Mouse (Mus musculus): ENCODE measurements at regions not wholly inside any gene's neighbourhood (a gene's known extent, or its start where the extent isn't known, plus 50 kb on each side); places are given as distances from the start of the nearest gene placed in this dataset.
"Not testable (repeated sequence)": the region's sequence is repeated elsewhere in the genome, so short reads cannot be mapped to it uniquely, and the experiment has no call there.

DNA sequence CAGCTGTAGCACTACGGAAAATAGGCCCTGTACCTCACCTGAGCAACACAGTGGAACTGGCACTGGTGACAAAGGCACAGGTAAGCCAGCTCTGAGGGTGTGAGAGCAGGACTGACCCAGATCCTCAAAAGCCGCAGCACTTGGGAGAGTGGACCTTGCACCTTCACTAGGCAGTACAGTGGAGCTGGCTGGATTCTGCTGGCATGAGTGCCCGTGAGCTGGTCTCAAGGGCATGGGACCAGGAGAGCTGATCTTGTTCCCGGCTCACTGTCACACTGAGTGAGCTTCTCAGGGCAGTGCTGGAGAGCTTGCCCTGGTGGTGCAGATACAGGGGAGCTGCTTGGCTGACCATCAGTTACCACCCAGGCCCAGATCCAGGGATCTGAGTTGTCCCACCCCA, 335.4 kb upstream of the Rgma start:
- DNase-seq: peak; percentile 2

DNA sequence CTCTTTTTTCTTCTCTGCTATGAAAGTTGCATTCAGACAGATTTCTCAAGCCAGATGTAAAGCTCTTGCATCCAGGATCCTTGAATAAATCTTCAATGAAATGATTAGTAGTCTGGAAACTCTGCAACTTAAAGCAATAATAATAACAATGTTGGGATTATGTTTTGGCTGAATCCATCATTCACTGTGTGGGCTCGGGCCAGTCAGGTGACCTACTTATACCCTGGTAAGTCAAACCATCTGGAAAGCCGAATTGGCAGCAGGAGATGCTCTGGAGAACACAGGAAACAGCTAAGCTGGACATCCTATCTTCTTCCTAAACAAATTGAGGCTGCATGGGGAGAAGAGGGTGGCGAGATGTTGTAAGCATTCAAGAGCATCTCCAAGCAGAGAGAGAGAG, 331.0 kb upstream of the Rgma start:
- no peak for DNase-seq

DNA sequence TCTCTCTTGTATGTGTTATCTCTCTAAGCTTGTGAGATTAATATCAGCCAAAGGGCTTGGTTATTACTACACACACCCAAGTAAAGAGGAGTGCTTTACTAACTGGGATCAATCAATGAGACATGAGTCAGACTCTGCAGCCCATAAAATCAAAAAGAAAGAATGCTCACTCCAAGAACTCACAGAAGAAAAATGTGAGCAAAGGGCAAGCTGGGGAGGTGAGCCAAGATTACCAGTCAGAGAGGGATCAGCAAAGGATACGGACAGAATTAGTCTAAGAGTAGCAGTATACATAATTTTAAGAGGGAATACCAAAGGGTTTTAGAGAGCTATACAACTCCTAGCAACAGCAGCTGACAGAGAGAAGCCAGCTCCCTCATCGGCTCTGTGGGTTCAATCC, 319.4 kb upstream of the Rgma start:
- DNase-seq: no peak

- DNase-seq: no peak
These were observed 311.8 kb upstream of the Rgma start for GRCm38 (mm10) chr7:73063556-73063955.

GRCm38 (mm10) chr7:73068534-73068933, 306.8 kb upstream of the Rgma start:
- DNase-seq: no peak

DNA sequence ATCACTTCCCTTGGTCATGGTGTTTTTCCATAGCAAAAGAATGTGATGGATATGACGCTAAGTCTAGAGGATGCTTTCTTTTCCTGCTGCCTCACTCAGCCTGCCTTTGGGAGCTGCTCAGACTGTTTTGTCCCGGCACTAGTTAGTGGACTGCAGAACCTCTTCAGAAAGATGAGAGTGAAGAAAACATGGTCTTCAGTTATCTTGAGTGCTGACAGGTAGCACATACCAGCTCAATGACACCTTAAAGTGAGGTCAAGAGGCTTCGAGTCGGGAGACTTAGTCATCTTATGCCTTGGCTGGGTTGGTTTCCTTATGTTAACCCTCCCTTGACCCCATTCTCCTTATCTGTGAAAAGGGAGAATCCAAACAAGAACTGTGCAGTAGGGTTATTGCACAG, 306.0 kb upstream of the Rgma start:
- DNase-seq: no peak

DNA sequence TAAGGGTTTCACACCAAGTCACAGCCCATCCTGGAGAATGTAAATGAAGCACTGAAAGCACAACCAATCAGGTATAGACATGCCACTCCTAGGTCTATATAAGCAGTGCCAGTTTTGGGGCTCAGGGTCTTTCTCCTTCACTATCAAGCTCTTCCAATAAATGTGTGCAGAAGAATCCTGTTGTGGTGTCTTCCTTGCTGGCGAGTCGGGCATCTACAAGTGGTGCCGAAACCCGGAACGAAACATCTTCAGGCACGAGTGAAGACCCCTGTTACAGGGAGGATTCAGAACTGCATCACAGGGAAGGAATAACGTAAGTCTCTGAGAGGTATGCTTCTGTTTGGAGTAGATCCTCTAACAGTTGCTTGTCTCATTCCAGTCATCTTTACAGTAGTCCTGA, 299.9 kb upstream of the Rgma start:
- not testable (repeated sequence) for DNase-seq

DNA sequence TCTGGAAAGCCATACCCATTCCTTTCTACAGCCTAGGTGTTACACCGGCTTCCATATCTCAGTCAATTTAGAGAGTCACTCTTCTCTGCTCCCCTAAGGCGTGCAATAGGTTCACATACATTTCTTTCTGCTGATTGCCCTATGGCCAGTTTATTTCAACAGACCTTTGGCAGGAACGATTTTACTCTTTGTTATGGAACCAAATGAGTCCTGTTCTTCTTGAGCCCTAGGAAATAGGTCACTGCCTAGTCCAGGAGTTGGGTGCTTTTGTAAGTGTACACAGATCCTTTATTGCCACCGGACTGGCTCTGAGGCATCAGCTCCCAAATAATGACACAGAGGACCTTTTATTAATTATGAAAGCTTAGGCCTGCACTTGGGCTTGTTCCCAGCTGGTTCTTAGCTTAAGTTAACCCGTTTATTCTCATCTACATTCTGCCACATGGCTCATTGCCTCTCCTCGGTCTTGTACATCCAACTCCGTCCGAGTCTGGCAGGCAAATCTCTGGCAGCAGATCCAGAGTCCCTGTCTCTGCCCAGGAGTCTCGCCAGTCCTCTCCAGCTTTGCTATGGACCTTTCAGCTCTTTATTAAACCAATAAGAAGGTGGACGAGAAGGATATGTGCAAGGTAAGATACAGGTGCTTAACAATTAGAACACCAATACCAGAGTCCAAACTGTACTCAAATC, 287.7 kb upstream of the Rgma start:
- peak; percentile 12 for DNase-seq

DNA sequence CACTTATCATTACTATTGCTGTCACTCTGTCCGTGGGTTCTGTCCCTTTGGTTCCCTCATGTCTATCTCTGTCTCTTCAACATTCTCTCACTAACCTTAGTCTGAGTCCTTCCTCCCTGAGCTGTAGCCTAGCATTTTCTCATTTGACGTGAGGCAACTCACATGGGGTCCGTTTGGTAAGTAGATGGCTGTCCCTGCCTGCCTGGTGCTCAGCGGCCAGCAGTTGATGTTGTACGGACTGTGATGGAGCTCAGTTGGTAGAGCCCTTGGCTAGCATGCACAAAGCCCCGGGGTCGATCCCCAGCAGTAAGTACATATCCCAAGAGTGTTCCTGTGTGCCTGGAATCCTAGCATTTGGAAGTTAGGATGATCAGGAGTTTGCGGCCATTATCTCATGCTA, 287.0 kb upstream of the Rgma start:
- DNase-seq: no peak

DNA sequence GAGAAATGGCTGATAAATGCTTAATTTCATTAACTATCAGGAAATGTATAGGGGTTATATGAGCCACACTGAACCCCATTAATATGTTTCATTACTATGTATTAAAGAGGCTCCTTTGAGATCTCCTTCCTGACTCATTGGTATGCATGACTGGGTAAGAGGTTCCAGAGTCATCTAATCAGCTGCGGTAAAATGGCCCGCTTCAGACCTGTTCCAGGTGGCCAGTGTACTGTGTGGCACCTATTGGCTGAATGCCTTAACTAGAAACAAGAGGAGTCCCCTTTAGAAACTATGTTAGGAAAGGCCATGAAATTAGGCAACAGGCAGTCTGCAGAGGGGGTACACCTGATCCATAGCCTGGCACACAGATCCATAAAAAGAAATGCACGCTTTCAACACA, 283.6 kb upstream of the Rgma start:
- DNase-seq: no peak

DNA sequence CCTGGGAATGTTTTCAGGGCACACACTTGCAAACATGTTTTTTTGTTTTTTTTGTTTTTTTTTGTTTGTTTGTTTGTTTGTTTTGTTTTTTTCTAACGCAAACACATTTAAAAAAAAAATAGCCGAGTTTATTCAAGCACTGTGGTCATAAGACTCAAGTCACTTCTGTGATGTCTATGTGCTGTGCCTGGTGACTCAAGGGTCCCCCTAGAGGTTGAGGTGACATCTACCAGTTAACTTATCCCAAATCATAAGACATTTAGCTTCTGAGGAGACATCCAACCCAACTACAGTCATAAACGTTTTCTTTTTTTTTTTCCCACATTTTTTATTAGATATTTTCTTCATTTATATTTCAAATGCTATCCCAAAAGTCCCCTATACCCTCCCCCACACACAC, 281.2 kb upstream of the Rgma start:
- DNase-seq: no peak

DNA sequence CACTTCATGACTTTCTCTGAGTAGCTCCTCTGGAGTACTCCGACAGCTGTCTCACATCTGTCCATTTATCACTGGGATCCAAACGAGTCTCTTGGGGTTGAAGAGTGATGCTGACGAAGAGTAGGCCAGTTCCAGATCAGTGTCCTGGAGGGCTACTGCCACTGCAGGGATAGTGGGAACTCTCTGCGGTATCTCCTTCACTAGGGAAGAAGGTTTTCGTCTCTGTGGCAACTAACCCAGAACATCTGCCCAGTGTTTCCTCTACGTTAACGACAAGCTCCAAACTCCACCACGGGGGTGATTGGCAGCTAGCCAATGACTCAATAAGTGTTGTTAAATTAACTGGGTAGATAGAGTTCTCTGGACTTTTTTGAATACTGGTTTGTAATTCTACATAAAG, 256.4 kb upstream of the Rgma start:
- DNase-seq: no peak

DNA sequence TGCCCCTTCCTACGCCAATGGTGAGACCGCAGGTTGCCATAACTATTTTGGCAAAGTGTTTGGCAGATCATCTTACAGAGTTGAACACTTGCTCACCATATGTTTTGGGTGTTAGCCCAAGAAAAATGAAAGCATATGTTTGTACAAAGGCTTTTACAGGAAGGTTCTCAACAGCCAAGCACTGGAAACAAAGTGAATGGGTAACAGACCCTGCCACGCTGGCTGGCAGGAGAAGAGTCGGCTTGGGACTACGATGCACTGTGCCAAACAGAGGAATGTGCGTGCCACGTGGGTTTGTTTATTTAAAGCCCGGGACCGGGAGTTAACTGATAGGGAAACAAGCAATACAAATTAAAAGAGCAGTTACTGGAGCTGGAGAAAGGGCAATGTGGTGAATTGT, 255.0 kb upstream of the Rgma start:
- DNase-seq: no peak

- DNase-seq: no peak
These were observed 250.3 kb upstream of the Rgma start for GRCm38 (mm10) chr7:73124976-73125375.

- DNase-seq: no peak
These were observed 249.4 kb upstream of the Rgma start for GRCm38 (mm10) chr7:73125864-73126263.

GRCm38 (mm10) chr7:73135786-73136185, 239.5 kb upstream of the Rgma start:
- no peak for DNase-seq

GRCm38 (mm10) chr7:73138269-73138668, 237.0 kb upstream of the Rgma start:
- DNase-seq: peak; percentile 10

- no peak for DNase-seq
These were observed 236.3 kb upstream of the Rgma start for GRCm38 (mm10) chr7:73138861-73139493.

DNA sequence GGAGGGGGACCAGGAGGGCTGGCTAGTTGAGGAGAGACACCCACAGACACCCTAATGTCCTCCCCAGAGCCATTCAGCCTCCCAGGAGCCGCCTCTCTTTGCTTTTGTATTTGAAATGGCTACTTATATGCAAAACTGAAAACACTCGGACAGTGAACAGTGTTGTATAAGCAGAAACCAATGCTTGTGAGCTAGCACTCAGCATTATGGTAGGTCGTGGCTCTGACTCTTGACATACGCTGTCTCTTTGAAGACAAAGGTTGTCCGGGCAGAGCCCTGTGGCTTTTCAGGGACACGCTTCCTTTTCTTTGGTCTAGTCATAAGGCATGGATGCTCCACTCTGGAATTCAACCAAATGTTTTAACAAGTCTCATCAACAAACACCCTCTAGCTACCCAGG, 235.4 kb upstream of the Rgma start:
- DNase-seq: no peak

DNA sequence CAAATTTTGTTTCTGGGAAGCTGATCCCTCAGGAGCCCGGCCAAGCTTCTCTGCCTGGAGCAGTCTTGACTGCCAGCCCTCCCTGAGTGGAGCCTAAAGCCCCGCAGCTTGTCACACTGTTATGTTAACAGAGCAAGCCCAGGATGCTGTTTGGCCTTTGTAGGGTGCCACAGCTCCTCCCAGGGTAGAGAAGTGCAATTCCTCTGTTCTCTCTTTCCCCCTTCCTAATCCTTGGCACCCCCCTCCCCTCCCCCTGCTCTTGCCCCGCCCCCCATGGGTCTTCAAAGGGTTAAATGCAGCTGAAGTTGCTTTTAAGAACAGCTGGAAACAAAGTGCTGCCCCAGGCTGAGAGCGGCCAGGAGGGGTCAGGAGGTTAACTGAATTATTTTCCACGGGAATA, 234.1 kb upstream of the Rgma start:
- DNase-seq: no peak

GRCm38 (mm10) chr7:73143902-73144301, 231.4 kb upstream of the Rgma start:
- DNase-seq: no peak

- no peak for DNase-seq
These were observed 230.5 kb upstream of the Rgma start for GRCm38 (mm10) chr7:73144846-73145245.

DNA sequence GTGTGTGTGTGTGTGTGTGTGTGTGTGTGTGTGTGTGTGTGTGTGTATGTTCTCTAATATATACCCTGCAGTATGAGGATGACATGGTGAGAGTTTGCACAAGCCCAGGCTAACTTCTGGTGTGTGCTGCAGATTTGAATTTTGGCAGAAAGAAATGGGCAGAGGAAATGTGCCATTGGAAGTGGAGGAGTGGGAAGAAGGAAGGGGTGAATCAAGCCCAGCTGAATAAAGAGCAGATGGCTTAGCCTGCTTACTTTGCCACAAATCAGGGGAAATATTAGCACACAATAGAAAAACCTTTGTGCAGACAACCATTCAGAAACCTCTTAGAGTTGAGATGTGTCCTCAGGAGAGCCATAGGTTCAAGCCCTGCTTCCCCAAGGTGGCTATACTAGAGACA, 228.1 kb upstream of the Rgma start:
- no peak for DNase-seq

DNA sequence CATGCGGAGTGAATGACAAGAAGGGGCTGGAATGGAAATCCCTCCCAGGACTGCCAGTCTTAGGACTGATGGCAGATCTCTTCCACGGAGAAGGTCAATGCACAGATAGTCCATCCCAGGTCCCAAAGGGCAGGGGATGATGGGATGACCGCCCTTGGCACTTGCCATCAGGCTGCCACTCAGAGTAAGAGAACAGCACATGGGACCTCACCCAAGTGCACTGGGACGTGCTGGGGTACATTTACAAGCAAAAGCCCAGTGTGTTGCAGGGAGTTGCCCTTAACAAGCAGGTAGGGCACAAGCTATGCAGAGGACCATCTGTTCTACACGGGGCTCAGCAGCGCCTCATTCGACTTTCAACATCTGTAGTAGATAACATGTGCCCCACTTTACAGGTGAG, 224.9 kb upstream of the Rgma start:
- no peak for DNase-seq
